Mouse (Mus musculus): ENCODE measurements at regions not wholly inside any gene's neighbourhood (a gene's known extent, or its start where the extent isn't known, plus 50 kb on each side); places are given as distances from the start of the nearest gene placed in this dataset.

GRCm38 (mm10) chr6:147744081-147744480, 268.5 kb downstream of the Ccdc91 start:
- dilution Hi-C loops (cut with MboI; ENCODE audit: extremely low pct_ligation_motif_present, extremely low pct_unique_long_range_greater_than_20kb, low sequenced_read_pairs) (no loop called here), in situ Hi-C loops (cut with MboI; ENCODE audit: low pct_ligation_motif_present, low pct_unique_long_range_greater_than_20kb, low sequenced_read_pairs) (no loop called here)
- H3K79me2 ChIP-seq (replicated peaks; ENCODE audit: control insufficient read depth, extremely low read depth, insufficient read depth, poor library complexity, severe bottlenecking), result no peaks in the 10 kb centered on the region
- H3K36me3 ChIP-seq (replicated peaks in 1 of 2; ENCODE audit: control insufficient read depth in 1 of 2, insufficient read depth in 1 of 2, low read length in 1 of 2), result no peaks in the 10 kb centered on the region
- no peak overlapping the region for H3K4me2 ChIP-seq (ENCODE audit: insufficient read depth, low read depth, poor library complexity, severe bottlenecking)
- no peak overlapping the region for H3K4me3 ChIP-seq (replicated peaks in 1 of 3; ENCODE audit: low read depth in 2 of 3, low read length in 2 of 3, poor library complexity in 1 of 3)
- TF ChIP-seq ZKSCAN1 (IDR thresholded peaks at IDR 0.05; ENCODE audit: borderline replicate concordance, low read depth, low read length) (no peak), NRF1 (IDR thresholded peaks at IDR 0.05; ENCODE audit: low read depth, low read length) (no peak), TBP (conservative IDR thresholded peaks at IDR 0.05; ENCODE audit: low read depth, low read length) (no peak), CHD1 (IDR thresholded peaks at IDR 0.05; ENCODE audit: low read depth, low read length) (no peak), JUN (IDR thresholded peaks at IDR 0.05; ENCODE audit: insufficient read depth, low read depth, low read length) (no peak), NELFE (IDR thresholded peaks at IDR 0.05; ENCODE audit: low read depth, low read length) (no peak), MEF2A (IDR thresholded peaks at IDR 0.05; ENCODE audit: borderline replicate concordance, low read depth, low read length) (no peak), CHD2 (IDR thresholded peaks at IDR 0.05; ENCODE audit: low read length) (no peak)
- no peak for DNase-seq (ENCODE audit: extremely low read depth)
- H3K27ac ChIP-seq (ENCODE audit: insufficient read depth, low read depth), result no peak overlapping the region
- H3K9ac ChIP-seq (ENCODE audit: insufficient read depth, low read depth), result no peak overlapping the region
- H3K27me3 ChIP-seq (replicated peaks), result no peaks in the 10 kb centered on the region
- H3K4me1 ChIP-seq (ENCODE audit: control insufficient read depth in 1 of 2, insufficient read depth in 2 of 2), result peaks cover 0 to 5% of the 10 kb centered on the region in 2 experiments; a peak in 2 of 4 replicates
- no peaks in the 10 kb centered on the region for H3K9me3 ChIP-seq (replicated peaks; ENCODE audit: low read length)

- dilution Hi-C loops (cut with MboI; ENCODE audit: extremely low pct_ligation_motif_present, extremely low pct_unique_long_range_greater_than_20kb, low sequenced_read_pairs), result no loop called here
- H3K36me3 ChIP-seq (replicated peaks in 1 of 2; ENCODE audit: control insufficient read depth in 1 of 2, insufficient read depth in 1 of 2, low read length in 1 of 2), result no peaks in the 10 kb centered on the region
- H3K27me3 ChIP-seq (replicated peaks), result no peaks in the 10 kb centered on the region
- no peaks in the 10 kb centered on the region for H3K9me3 ChIP-seq (replicated peaks; ENCODE audit: low read length)
- H3K9ac ChIP-seq (ENCODE audit: insufficient read depth, low read depth), result no peak overlapping the region
- no peak overlapping the region for H3K27ac ChIP-seq (ENCODE audit: insufficient read depth, low read depth)
- in situ Hi-C loops (cut with MboI; ENCODE audit: low pct_ligation_motif_present, low pct_unique_long_range_greater_than_20kb, low sequenced_read_pairs), result no loop called here
- H3K4me3 ChIP-seq (replicated peaks in 1 of 3; ENCODE audit: low read depth in 2 of 3, low read length in 2 of 3, poor library complexity in 1 of 3), result no peak overlapping the region
- H3K4me1 ChIP-seq (ENCODE audit: control insufficient read depth in 1 of 2, insufficient read depth in 2 of 2), result peaks cover 0 to 5% of the 10 kb centered on the region in 2 experiments; a peak in 2 of 4 replicates
- no peak overlapping the region for H3K4me2 ChIP-seq (ENCODE audit: insufficient read depth, low read depth, poor library complexity, severe bottlenecking)
- DNase-seq (ENCODE audit: extremely low read depth), result no peak
- TF ChIP-seq ZKSCAN1 (IDR thresholded peaks at IDR 0.05; ENCODE audit: borderline replicate concordance, low read depth, low read length) (no peak), NRF1 (IDR thresholded peaks at IDR 0.05; ENCODE audit: low read depth, low read length) (no peak), EP300 (IDR thresholded peaks at IDR 0.05; ENCODE audit: low read length) (no peak), RAD21 (IDR thresholded peaks at IDR 0.05; ENCODE audit: low read depth, low read length) (no peak), SMC3 (IDR thresholded peaks at IDR 0.05; ENCODE audit: low read depth, low read length) (no peak), USF1 (IDR thresholded peaks at IDR 0.05; ENCODE audit: low read depth, low read length) (no peak), MAFK (IDR thresholded peaks at IDR 0.05; ENCODE audit: insufficient replicate concordance, low read length) (no peak), ZMIZ1 (IDR thresholded peaks at IDR 0.05; ENCODE audit: low read depth, low read length) (no peak), ETS1 (conservative IDR thresholded peaks at IDR 0.05; ENCODE audit: low read depth, low read length) (no peak), MXI1 (IDR thresholded peaks at IDR 0.05; ENCODE audit: low read depth, low read length) (no peak), JUND (conservative IDR thresholded peaks at IDR 0.05; ENCODE audit: low read depth, low read length) (no peak), BHLHE40 (IDR thresholded peaks at IDR 0.05; ENCODE audit: low read depth, low read length) (no peak), SIN3A (IDR thresholded peaks at IDR 0.05; ENCODE audit: low read length) (no peak)
- no peaks in the 10 kb centered on the region for H3K79me2 ChIP-seq (replicated peaks; ENCODE audit: control insufficient read depth, extremely low read depth, insufficient read depth, poor library complexity, severe bottlenecking)
Measured at GRCm38 (mm10) chr6:147745690-147746089, 270.1 kb downstream of the Ccdc91 start.

Measured in CH12.LX (cell line).